Mouse (Mus musculus): Measurements from ENCODE around the gene Brd4.
"Not testable (repeated sequence)": the region's sequence is repeated elsewhere in the genome, so short reads cannot be mapped to it uniquely, and the experiment has no call there.

Brd4 gene

GRCm38 (mm10) chr17:32229256-32229655 lies 55.3 kb downstream of the Brd4 start:
- DNase-seq (ENCODE audit: low read depth): no peak

DNA sequence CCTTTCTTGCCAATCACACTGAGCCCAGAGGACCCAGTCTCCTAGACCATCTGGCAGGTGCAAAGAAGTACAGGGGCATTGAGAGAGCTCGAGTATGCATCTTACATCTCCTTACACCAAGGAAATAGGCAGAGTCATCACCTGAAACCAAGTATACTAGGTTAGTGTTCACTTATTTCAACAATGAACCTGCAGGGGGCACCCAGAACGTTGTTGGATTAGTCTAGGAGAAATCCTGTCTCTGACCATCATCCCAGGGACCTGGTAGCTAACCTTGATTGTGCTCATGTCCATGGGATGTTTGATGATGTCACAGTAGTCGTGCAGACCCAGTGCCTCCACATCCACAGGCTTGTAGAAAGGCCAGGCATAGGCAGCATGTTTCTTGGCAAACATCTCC lies 63.6 kb downstream of the Brd4 start:
- peak; percentile 38 for DNase-seq (ENCODE audit: low read depth)

GRCm38 (mm10) chr17:32215587-32215986 lies 68.9 kb downstream of the Brd4 start:
- peak; percentile 38 for DNase-seq (ENCODE audit: low read depth)

GRCm38 (mm10) chr17:32211554-32211953 lies 73.0 kb downstream of the Brd4 start:
- not testable (repeated sequence) for DNase-seq (ENCODE audit: low read depth)

GRCm38 (mm10) chr17:32209752-32210151 lies 74.8 kb downstream of the Brd4 start:
- DNase-seq (ENCODE audit: low read depth): peak; percentile 52

- no peak for DNase-seq (ENCODE audit: low read depth)
These were observed 75.4 kb downstream of the Brd4 start for GRCm38 (mm10) chr17:32209144-32209543.

- DNase-seq (ENCODE audit: low read depth): no peak
These were observed 76.8 kb downstream of the Brd4 start for GRCm38 (mm10) chr17:32207586-32208245.

- DNase-seq (ENCODE audit: low read depth): no peak
These were observed 79.2 kb downstream of the Brd4 start for GRCm38 (mm10) chr17:32205345-32205744.

- DNase-seq (ENCODE audit: low read depth): no peak
These were observed 81.5 kb downstream of the Brd4 start for GRCm38 (mm10) chr17:32202972-32203371.

DNA sequence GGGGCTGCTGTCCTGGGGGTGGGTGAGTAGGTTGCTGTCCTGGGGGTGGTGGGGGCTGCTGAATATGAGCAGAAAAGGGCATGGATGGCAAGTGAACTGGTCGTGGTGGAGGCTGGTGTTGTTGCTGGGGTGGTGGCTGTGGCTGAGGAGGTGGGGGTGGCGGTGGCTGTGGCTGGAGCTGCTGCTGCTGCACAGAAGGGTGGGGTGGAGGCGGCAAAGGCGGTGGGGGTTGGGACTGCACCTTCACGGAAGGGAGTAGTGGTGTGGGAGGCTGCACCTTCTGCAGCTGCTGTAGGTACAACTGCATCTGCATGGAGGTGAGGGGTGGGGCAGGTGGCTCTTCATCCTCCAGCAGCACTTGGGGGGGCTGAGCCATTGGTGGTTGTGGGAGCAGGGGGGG lies 83.4 kb downstream of the Brd4 start:
- no peak for DNase-seq (ENCODE audit: low read depth)

- no peak for DNase-seq (ENCODE audit: low read depth)
These were observed 84.7 kb downstream of the Brd4 start for GRCm38 (mm10) chr17:32199796-32200195.

DNA sequence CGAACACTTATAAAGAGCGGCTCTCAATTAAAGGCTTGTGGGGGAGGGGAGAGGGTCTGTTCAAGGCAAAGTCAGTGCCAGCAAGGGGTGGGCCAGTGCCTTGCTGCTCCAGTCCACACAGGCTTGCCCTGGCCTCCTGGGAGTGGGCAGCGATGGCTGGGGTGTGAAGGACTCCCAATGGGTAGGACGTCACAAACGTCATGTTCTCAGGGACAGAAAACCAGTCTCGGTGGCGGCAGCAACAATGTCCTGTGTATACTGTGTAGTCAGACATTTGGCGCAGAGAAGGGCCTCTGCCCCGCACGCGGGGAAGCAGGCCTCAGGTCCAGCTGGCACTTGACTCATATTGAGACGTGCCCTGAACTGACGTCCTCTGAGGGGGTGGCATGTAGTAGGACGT lies 87.4 kb downstream of the Brd4 start:
- DNase-seq (ENCODE audit: low read depth): no peak

DNA sequence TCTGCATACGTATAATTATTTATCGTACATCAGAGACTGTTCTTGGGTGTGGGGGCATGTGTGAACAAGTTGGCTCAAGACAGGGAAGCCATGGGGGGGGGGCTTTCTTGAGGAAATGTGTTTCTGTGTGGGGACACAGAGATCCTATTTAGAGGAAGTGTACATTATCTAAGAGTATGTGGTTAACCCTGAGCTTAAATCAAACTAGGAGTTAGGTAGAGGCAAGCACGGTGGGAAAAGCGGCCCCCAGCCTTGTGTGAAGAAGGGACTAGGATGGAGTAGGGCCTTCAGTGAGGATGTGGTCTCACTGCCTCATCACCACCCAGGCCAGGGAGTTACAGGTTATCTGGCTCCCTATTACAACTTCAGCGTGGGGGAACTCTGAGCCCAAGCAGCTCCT lies 88.8 kb downstream of the Brd4 start:
- DNase-seq (ENCODE audit: low read depth): no peak

GRCm38 (mm10) chr17:32193010-32193409 lies 91.5 kb downstream of the Brd4 start:
- DNase-seq (ENCODE audit: low read depth): no peak

- DNase-seq (ENCODE audit: low read depth): no peak
These were observed 94.7 kb downstream of the Brd4 start for GRCm38 (mm10) chr17:32189850-32190249.

GRCm38 (mm10) chr17:32188863-32189636 lies 95.5 kb downstream of the Brd4 start, which contains the start of gene Ephx3:
Gene Ephx3 (minus strand): TSS chr17:32189549.
- no peak for DNase-seq (ENCODE audit: low read depth)

DNA sequence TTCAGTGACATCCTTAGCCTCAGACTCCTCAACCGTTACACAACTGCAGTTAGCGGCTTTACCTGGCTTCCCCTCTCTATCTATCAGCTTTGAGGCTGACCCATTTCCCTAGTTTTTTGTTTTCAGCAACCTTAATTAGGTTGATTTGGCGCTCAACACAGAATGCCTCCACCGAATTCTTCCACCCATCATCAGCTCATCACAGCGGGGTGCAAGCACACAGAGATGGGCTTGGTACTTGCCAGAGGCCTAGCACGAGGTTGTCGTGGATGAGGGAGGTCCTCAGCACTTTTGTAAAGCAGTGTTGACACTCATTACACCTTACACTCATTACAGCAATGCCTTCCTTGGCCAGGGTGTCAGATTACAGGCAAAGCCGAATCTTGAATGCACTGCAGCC lies 101.5 kb downstream of the Brd4 start:
- DNase-seq (ENCODE audit: low read depth): peak; percentile 37

GRCm38 (mm10) chr17:32179621-32180491 lies 104.7 kb downstream of the Brd4 start:
- peak; percentile 46 for DNase-seq (ENCODE audit: low read depth)

- DNase-seq (ENCODE audit: low read depth): no peak
These were observed 107.6 kb downstream of the Brd4 start for GRCm38 (mm10) chr17:32176919-32177318.

DNA sequence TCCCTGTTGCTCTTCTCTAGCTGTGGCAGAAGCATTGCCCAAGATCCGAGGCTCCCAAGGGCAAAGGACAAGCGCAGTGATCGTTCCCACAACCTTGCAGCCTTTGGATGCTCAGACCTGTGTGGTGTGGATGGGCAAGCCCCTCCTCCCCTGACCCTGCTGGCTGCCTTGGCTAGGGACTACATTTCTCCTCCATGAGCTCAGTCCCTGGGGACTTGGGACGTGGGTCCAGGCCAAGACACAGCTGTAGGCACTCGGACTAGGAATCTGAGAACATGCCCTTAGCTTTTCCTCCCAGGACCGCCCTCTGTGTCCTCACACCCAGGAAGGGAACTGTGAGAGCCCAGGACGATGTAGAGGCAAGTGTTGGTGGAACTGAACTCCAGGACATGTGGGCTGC lies 111.4 kb downstream of the Brd4 start:
- no peak for DNase-seq (ENCODE audit: low read depth)

GRCm38 (mm10) chr17:32172485-32172884 lies 112.0 kb downstream of the Brd4 start:
- no peak for DNase-seq (ENCODE audit: low read depth)

DNA sequence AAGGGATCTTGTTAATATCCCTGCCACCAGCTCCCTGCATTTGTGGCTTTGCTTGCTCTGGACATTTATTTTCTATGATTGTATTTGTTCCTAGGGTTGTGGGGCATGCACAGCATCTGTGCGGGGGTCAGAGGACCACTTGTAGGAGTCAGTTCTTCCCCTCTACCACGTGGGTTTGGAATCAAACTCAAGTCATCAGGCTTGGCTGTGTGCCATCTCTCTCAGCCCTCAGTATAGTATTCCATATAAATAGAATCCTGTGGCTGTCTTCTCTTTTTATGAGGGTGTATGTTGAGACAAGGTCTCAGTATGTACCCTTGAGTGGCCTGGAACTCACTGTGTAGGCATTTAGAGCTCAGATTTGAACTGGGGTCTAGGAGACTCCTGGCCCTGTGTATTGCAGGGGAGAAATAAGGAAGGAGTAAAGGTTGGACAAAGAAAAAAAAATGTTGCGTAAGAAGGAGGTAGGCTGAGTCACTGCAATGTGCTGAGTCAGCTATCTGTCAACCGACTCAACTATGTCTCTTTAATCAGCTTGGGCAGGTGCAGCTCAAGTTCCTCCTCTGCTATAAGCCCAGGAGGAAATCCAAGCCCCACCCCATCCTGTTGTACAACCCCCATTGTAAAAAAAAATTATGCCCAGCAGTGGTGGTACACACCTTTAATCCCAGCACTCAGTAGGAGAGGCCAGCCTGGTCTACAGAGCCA lies 114.8 kb downstream of the Brd4 start:
- peak; percentile 94 for DNase-seq (ENCODE audit: low read depth)
